In genomic region chr4:55477933-55478332, GRCm38 (mm10) we compare ENCODE assay signal across 10 mouse cellular contexts. TPM values are rescaled to one million over a fixed set of nuclear protein-coding genes. Genes with fewer than 3 reads are reported as not detected.
DNase-seq lines count a peak whose midpoint lies in the region; ATAC-seq and TF ChIP-seq lines count a peak whose summit lies in the region.
"Had no signal": no experiment of that assay in that cellular context is flagged by ENCODE, and none has a peak within 500 bp of the region (broad histone marks: within the 10 kb centered on the region; RNA-seq: fewer than 3 reads in every experiment).

No protein-coding gene starts in this region.

- H3K36me3 ChIP-seq in liver, embryonic 12.5 days, result no peaks in the 10 kb centered on the region
- no peaks in the 10 kb centered on the region for H3K36me3 ChIP-seq in hindbrain, embryonic 13.5 days
- no peaks in the 10 kb centered on the region for H3K36me3 ChIP-seq in limb, embryonic 14.5 days (ENCODE audit: control insufficient read depth, insufficient read depth, low read length)
- H3K36me3 ChIP-seq: embryonic facial prominence, embryonic 12.5 days; limb, embryonic 15.5 days had no signal

- no peak overlapping the region for H3K4me3 ChIP-seq in liver, embryonic 12.5 days
- no peak overlapping the region for H3K4me3 ChIP-seq in hindbrain, embryonic 13.5 days
- no peak overlapping the region for H3K4me3 ChIP-seq in limb, embryonic 14.5 days (replicated peaks; ENCODE audit: low read length)
- H3K4me3 ChIP-seq: embryonic facial prominence, embryonic 12.5 days; limb, embryonic 15.5 days had no signal

- POLR2A ChIA-PET in Patski (lab: Charles Lee), result interaction anchor here (0.6 to 0.8 kb wide), 2 partner anchors 11 to 63 kb away, joined by 3 to 4 read pairs; no protein-coding TSS in a partner anchor

- in situ Hi-C loops in Patski (cut with MboI; ENCODE audit: low pct_unique_long_range_greater_than_20kb), result loop anchor here (5.0 kb wide), 1 partner anchor 49 kb away; no protein-coding TSS in a partner anchor

- ATAC-seq in liver, embryonic 12.5 days, result no peak
- ATAC-seq in Patski, result peak; percentile 47
- peak; percentile 61; the same call in 1 of the 2 replicates for ATAC-seq in hindbrain, embryonic 13.5 days (ENCODE audit: low FRiP score)
- ATAC-seq in limb, embryonic 14.5 days (ENCODE audit: low FRiP score, low read depth), result no peak

- CTCF ChIA-PET in Patski (lab: Charles Lee), result interaction anchor here (1.0 to 1.9 kb wide), 9 partner anchors 8 to 1019 kb away, joined by 3 to 8 read pairs (median 4); no protein-coding TSS in a partner anchor

- no peak overlapping the region for H3K9ac ChIP-seq in liver, embryonic 12.5 days
- no peak overlapping the region for H3K9ac ChIP-seq in hindbrain, embryonic 13.5 days
- H3K9ac ChIP-seq in limb, embryonic 14.5 days (ENCODE audit: low read depth, low read length, severe bottlenecking), result no peak overlapping the region
- H3K9ac ChIP-seq: embryonic facial prominence, embryonic 12.5 days; limb, embryonic 15.5 days had no signal

- H3K27ac ChIP-seq in liver, embryonic 12.5 days, result no peak overlapping the region
- H3K27ac ChIP-seq in hindbrain, embryonic 13.5 days, result no peak overlapping the region
- H3K27ac ChIP-seq in limb, embryonic 14.5 days (replicated peaks; ENCODE audit: low read depth, low read length), result no peak overlapping the region
- H3K27ac ChIP-seq: embryonic facial prominence, embryonic 12.5 days; limb, embryonic 15.5 days had no signal

- no peak overlapping the region for H3K4me2 ChIP-seq in liver, embryonic 12.5 days
- H3K4me2 ChIP-seq in hindbrain, embryonic 13.5 days, result no peak overlapping the region
- H3K4me2 ChIP-seq in limb, embryonic 14.5 days (replicated peaks; ENCODE audit: low read depth, low read length, severe bottlenecking), result no peak overlapping the region
- H3K4me2 ChIP-seq: embryonic facial prominence, embryonic 12.5 days; limb, embryonic 15.5 days had no signal

- WGBS in liver, embryonic 12.5 days (ENCODE audit: insufficient replicate concordance), result 23% methylated on average over 4 of the region's 4 CpGs
- 39% methylated on average over 4 of the region's 4 CpGs for WGBS in hindbrain, embryonic 13.5 days
- 32% methylated on average over 4 of the region's 4 CpGs for WGBS in limb, embryonic 14.5 days

- H3K27me3 ChIP-seq in liver, embryonic 12.5 days (replicated peaks), result no peaks in the 10 kb centered on the region
- H3K27me3 ChIP-seq in Patski, result no peaks in the 10 kb centered on the region
- no peaks in the 10 kb centered on the region for H3K27me3 ChIP-seq in hindbrain, embryonic 13.5 days
- H3K27me3 ChIP-seq in limb, embryonic 14.5 days (ENCODE audit: control insufficient read depth, insufficient read depth, low read length), result no peaks in the 10 kb centered on the region
- H3K27me3 ChIP-seq: embryonic facial prominence, embryonic 12.5 days; limb, embryonic 15.5 days had no signal

- TF ChIP-seq CTCF in Patski (IDR thresholded peaks at IDR 0.05), result peak; percentile 79

- no peaks in the 10 kb centered on the region for H3K4me1 ChIP-seq in liver, embryonic 12.5 days
- peaks cover 22% of the 10 kb centered on the region for H3K4me1 ChIP-seq in hindbrain, embryonic 13.5 days (replicated peaks)
- H3K4me1 ChIP-seq in limb, embryonic 14.5 days (ENCODE audit: control insufficient read depth, insufficient read depth, low read length), result peaks cover 10% of the 10 kb centered on the region

- no peak for TF ChIP-seq POLR2A in limb, embryonic 14.5 days (IDR thresholded peaks at IDR 0.05; ENCODE audit: borderline replicate concordance, extremely low read depth, insufficient read depth, insufficient read length)

- no peaks in the 10 kb centered on the region for H3K9me3 ChIP-seq in liver, embryonic 12.5 days (replicated peaks)
- H3K9me3 ChIP-seq in hindbrain, embryonic 13.5 days, result no peaks in the 10 kb centered on the region
- H3K9me3 ChIP-seq in limb, embryonic 14.5 days (ENCODE audit: control insufficient read depth, low read length), result no peaks in the 10 kb centered on the region
- H3K9me3 ChIP-seq: embryonic facial prominence, embryonic 12.5 days; limb, embryonic 15.5 days had no signal

- peak; percentile 46 for DNase-seq in liver
- no peak for DNase-seq in Patski (ENCODE audit: low read depth, low spot score)
- peak; percentile 76 to 79 for DNase-seq in cerebellum, postnatal 10 days
- peak; percentile 36 for DNase-seq in limb, embryonic 14.5 days (ENCODE audit: low spot score)
- peak; percentile 28 for DNase-seq in right cerebral cortex, postnatal 4 days
- DNase-seq in Muller cell, postnatal 12 days (ENCODE audit: inconsistent ontology term), result no peak

RNA-seq across cellular contexts. Expression of gene Klf4, which starts 54.3 kb away (rescaled TPM):
- 0.58 and 0.59 TPM in 2 replicates for polyA plus RNA-seq in liver, embryonic 12.5 days (2016; fragmentation: Nextera tagmentation; extraction: Ambion mirVana)
- 23.9 TPM for polyA plus RNA-seq in Patski (2021)
- 2.3 and 2.7 TPM in 2 replicates for polyA plus RNA-seq in hindbrain, embryonic 13.5 days (2015; fragmentation: Nextera tagmentation; extraction: Ambion mirVana)
- 57.1 and 65.6 TPM in 2 replicates for polyA plus RNA-seq in limb, embryonic 14.5 days (2012; rRNA removed)
- 30.0 and 31.3 TPM in 2 replicates for polyA plus RNA-seq in limb, embryonic 14.5 days (2014; fragmentation: Nextera tagmentation; extraction: Ambion mirVana)

Comparison
In these comparisons a context has a peak if more than half of its experiments do, and no peak if none do; other contexts are left out.
1. DNase-seq: peak in liver (single experiment), cerebellum, postnatal 10 days (2 of 2), limb, embryonic 14.5 days (single experiment) and right cerebral cortex, postnatal 4 days (single experiment); none in Patski (single experiment) and Muller cell, postnatal 12 days (single experiment).
2. ATAC-seq: peak in Patski (single experiment) and hindbrain, embryonic 13.5 days (single experiment); none in liver, embryonic 12.5 days (single experiment) and limb, embryonic 14.5 days (single experiment).